Mouse (Mus musculus) hindbrain, embryonic 11.5 days (tissue): ENCODE data around the gene Slc37a1. TPM values are rescaled to one million over a fixed set of nuclear protein-coding genes. Genes with fewer than 3 reads are reported as not detected.

Experiments used
- ATAC-seq: fragments of 200-750 bp; cut with Nextera tagmentation; 2 replicates; pipeline ENCODE4 v1.8.0; 2017; ENCODE audit warnings: mild to moderate bottlenecking, moderate TSS enrichment, moderate library complexity; ENCODE audit not compliant: low FRiP score
- DNase-seq: peaks from one replicate; pipeline ENCODE4 v3.0.0-alpha.2; 2015; ENCODE audit warnings: low spot score
- H3K27ac ChIP-seq: fragments of 300-500 bp; sonication (generic); 2 replicates; pipeline ENCODE4 v1.5.1; 2014; ENCODE audit warnings: mild to moderate bottlenecking, low read depth, low read length
- H3K27me3 ChIP-seq: fragments of 300-500 bp; sonication (generic); 2 replicates; pipeline ENCODE4 v1.6.1; 2014; ENCODE audit warnings: mild to moderate bottlenecking, low read length, moderate library complexity, mixed read lengths; ENCODE audit not compliant: control insufficient read depth, insufficient read depth
- H3K36me3 ChIP-seq: fragments of 300-500 bp; sonication (generic); 2 replicates; pipeline ENCODE4 v1.6.1; 2014; ENCODE audit warnings: mild to moderate bottlenecking, low read length, moderate library complexity, mixed read lengths; ENCODE audit not compliant: control insufficient read depth, insufficient read depth
- H3K4me1 ChIP-seq: fragments of 300-500 bp; sonication (generic); replicated peaks from 2 replicates; pipeline ENCODE4 v1.6.1; 2014; ENCODE audit warnings: low read length, mixed read lengths; ENCODE audit not compliant: control insufficient read depth, insufficient read depth
- H3K4me2 ChIP-seq: fragments of 300-500 bp; sonication (generic); replicated peaks from 2 replicates; pipeline ENCODE4 v1.6.1; 2014; ENCODE audit warnings: mild to moderate bottlenecking, low read depth, low read length
- H3K4me3 ChIP-seq: fragments of 300-500 bp; sonication (generic); 2 replicates; pipeline ENCODE4 v1.5.1; 2014; ENCODE audit warnings: low read depth, low read length
- H3K9ac ChIP-seq: fragments of 300-500 bp; sonication (generic); 2 replicates; pipeline ENCODE4 v1.6.1; 2014; ENCODE audit warnings: low read depth, low read length
- H3K9me3 ChIP-seq: fragments of 300-500 bp; sonication (generic); 2 replicates; pipeline ENCODE4 v1.6.1; 2016; ENCODE audit warnings: low read length; ENCODE audit not compliant: control insufficient read depth
- WGBS: fragments of 180-500 bp; shearing (Covaris S2); extraction: QIAGEN DNeasy Blood & Tissue Kit; methylation state at CpG from one replicate; pipeline ENCODE4 v1.1.7; 2014; 5-methylcytosine and 5-hydroxymethylcytosine counted together
- polyA plus RNA-seq: library from polyadenylated mRNA; unstranded; fragments of >200 nt; fragmentation: Nextera tagmentation; extraction: Ambion mirVana; gene quantifications from 2 replicates; pipeline ENCODE4 v1.2.1, GENCODE M21; 2014

The Slc37a1 gene
- polyA plus RNA-seq, 1 experiment from 2014 or later = 13.0 TPM

GRCm38 (mm10) chr17:31280269-31280668 lies 6.3 kb upstream of the Slc37a1 start:
- no peaks in the 10 kb centered on the region for H3K27me3 ChIP-seq
- H3K9ac ChIP-seq = no peak overlapping the region
- no peaks in the 10 kb centered on the region for H3K36me3 ChIP-seq
- no peak overlapping the region for H3K27ac ChIP-seq
- no peak for DNase-seq
- ATAC-seq = no peak
- H3K9me3 ChIP-seq = no peaks in the 10 kb centered on the region
- no peak overlapping the region for H3K4me2 ChIP-seq
- 79% methylated on average over 6 of the region's 6 CpGs for WGBS
- H3K4me3 ChIP-seq = no peak overlapping the region
- peaks cover 2% of the 10 kb centered on the region; the same call in 1 of the 2 replicates for H3K4me1 ChIP-seq

DNA sequence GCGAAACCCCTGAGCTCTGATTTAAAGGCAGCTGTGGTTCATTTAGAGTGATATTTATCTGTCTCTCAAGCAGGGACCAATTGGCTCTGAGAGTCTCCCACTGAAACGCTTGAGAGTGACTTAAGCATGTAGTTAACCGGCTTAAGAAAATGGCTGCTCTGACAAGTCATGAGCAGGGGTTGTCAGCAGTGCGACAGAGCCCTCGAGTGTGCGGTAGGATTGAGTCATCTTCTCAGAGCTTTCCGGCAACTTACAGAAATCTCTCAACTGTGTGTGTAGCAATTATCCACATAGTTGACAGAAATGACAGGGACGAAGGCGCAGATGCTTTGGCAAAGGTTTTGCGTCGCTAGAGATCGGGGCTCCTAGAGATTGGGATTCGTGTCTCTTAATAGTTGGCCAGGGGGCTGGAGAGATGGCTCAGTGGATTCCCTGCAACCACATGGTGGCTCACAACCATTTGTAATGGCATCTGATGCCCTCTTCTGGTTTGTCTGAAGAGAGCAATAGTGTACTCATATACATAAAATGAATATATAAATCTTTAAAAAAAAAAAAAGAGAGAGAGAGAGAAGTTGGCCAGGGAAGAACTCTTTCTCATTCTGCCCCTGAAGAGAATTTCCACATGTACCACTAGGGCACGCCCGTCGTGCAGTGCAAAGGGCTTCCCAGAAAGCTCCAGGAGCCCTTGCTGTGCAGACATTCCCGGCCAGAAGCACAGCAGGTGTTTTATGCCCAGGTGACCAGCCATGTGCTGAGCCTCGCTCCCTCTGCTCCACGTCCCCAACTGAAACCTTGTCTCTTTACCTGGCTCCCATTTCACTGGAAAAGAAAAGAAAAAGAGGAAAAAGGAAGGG lies 4.5 kb upstream of the Slc37a1 start:
- no peaks in the 10 kb centered on the region for H3K9me3 ChIP-seq
- no peaks in the 10 kb centered on the region for H3K27me3 ChIP-seq
- ATAC-seq = no peak
- no peak overlapping the region for H3K4me3 ChIP-seq
- no peaks in the 10 kb centered on the region for H3K36me3 ChIP-seq
- no peaks in the 10 kb centered on the region; the same call in 1 of the 2 replicates for H3K4me1 ChIP-seq
- DNase-seq = no peak
- H3K4me2 ChIP-seq = no peak overlapping the region
- H3K9ac ChIP-seq = no peak overlapping the region
- 49% methylated on average over 19 of the region's 19 CpGs for WGBS
- H3K27ac ChIP-seq = no peak overlapping the region

DNA sequence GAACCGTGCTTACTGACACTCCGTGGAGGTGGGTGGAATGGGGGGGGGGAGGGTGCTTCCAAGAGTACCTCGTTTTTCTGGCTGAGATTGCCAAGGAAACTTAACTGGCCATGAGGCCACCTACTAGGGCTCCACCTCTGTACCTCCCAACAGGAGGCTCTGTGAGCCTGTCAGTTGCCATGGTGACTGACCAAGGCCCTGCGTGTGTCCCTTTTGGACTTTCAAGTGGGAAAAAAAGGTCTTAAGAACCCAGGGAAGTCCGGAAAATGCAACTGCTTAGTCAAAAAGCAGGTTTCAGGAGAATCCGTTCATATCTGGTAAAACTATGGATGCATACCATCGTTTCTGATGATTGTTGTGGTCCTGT lies 3.9 kb upstream of the Slc37a1 start:
- Histone ChIP-seq H3K4me1 (no peaks in the 10 kb centered on the region; the same call in 1 of the 2 replicates), H3K36me3 (no peaks in the 10 kb centered on the region), H3K27ac (no peak overlapping the region), H3K9me3 (no peaks in the 10 kb centered on the region), H3K4me3 (no peak overlapping the region), H3K27me3 (no peaks in the 10 kb centered on the region), H3K9ac (no peak overlapping the region), H3K4me2 (no peak overlapping the region)
- WGBS = 15% methylated on average over 7 of the region's 7 CpGs
- DNase-seq (no peak), ATAC-seq (no peak)

- H3K4me2 ChIP-seq = no peak overlapping the region
- H3K36me3 ChIP-seq = no peaks in the 10 kb centered on the region
- WGBS = 82% methylated on average over 2 of the region's 2 CpGs
- H3K27ac ChIP-seq = no peak overlapping the region
- H3K9me3 ChIP-seq = no peaks in the 10 kb centered on the region
- no peak overlapping the region for H3K9ac ChIP-seq
- ATAC-seq (no peak), DNase-seq (no peak)
- H3K27me3 ChIP-seq = no peaks in the 10 kb centered on the region
- H3K4me1 ChIP-seq = no peaks in the 10 kb centered on the region; the same call in 1 of the 2 replicates
- no peak overlapping the region for H3K4me3 ChIP-seq
Observed at GRCm38 (mm10) chr17:31285867-31286266, 725 bp upstream of the Slc37a1 start.

- no peaks in the 10 kb centered on the region for H3K9me3 ChIP-seq
Observed at GRCm38 (mm10) chr17:31287216-31287615, 624 bp downstream of the Slc37a1 start.

GRCm38 (mm10) chr17:31288999-31289726 lies 2.6 kb downstream of the Slc37a1 start:
- Histone ChIP-seq H3K4me2 (no peak overlapping the region), H3K9me3 (no peaks in the 10 kb centered on the region), H3K9ac (no peak overlapping the region), H3K36me3 (no peaks in the 10 kb centered on the region), H3K27ac (no peak overlapping the region), H3K4me3 (no peak overlapping the region), H3K4me1 (no peaks in the 10 kb centered on the region), H3K27me3 (no peaks in the 10 kb centered on the region)
- WGBS = 63% methylated on average over 7 of the region's 7 CpGs
- DNase-seq (no peak), ATAC-seq (no peak)

More at GRCm38 (mm10) chr17:31287216-31287615, 624 bp downstream of the Slc37a1 start:
- Histone ChIP-seq H3K4me2 (no peak overlapping the region), H3K36me3 (no peaks in the 10 kb centered on the region), H3K27me3 (no peaks in the 10 kb centered on the region), H3K4me3 (no peak overlapping the region), H3K4me1 (no peaks in the 10 kb centered on the region; the same call in 1 of the 2 replicates), H3K27ac (no peak overlapping the region), H3K9ac (no peak overlapping the region)
- DNase-seq = no peak
- 84% methylated on average over 3 of the region's 3 CpGs for WGBS
- ATAC-seq = no peak

GRCm38 (mm10) chr17:31290311-31290710 lies 3.7 kb downstream of the Slc37a1 start:
- no peak for DNase-seq

DNA sequence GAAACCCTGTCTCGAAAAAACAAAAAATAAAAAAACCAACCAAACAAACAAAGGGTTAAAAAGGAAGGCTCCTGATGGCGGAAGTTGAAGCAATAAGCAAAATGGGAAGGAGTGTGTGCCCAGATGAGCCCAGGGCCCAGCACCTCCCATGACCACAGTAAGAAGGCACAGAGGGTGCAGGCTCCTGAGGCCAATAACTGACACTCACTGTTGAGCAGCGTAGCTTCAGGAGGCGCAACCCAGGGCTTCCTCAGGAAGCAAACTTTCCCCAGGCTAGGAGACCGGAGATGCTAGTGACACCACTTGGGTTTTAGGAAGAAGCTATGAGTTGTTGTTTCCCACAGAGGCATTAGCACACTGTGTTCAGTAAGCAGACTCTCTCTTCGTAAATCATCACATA lies 4.3 kb downstream of the Slc37a1 start:
- WGBS = 73% methylated on average over 6 of the region's 6 CpGs
- DNase-seq (no peak), ATAC-seq (no peak)
- Histone ChIP-seq H3K9me3 (no peaks in the 10 kb centered on the region), H3K27ac (no peak overlapping the region), H3K27me3 (peaks cover 2% of the 10 kb centered on the region; the same call in 1 of the 2 replicates), H3K4me1 (peaks cover 2% of the 10 kb centered on the region; the same call in 1 of the 2 replicates), H3K4me2 (no peak overlapping the region), H3K36me3 (no peaks in the 10 kb centered on the region), H3K4me3 (no peak overlapping the region), H3K9ac (no peak overlapping the region)

More at GRCm38 (mm10) chr17:31290311-31290710, 3.7 kb downstream of the Slc37a1 start:
- no peak overlapping the region for H3K4me2 ChIP-seq
- H3K36me3 ChIP-seq = no peaks in the 10 kb centered on the region
- no peaks in the 10 kb centered on the region for H3K9me3 ChIP-seq
- H3K27me3 ChIP-seq = no peaks in the 10 kb centered on the region
- ATAC-seq = no peak
- H3K27ac ChIP-seq = no peak overlapping the region
- no peaks in the 10 kb centered on the region for H3K4me1 ChIP-seq
- H3K4me3 ChIP-seq = no peak overlapping the region
- no peak overlapping the region for H3K9ac ChIP-seq
